Mouse (Mus musculus): Measurements from ENCODE around the gene Cgref1.
A peak's percentile ranks its signal among the peaks of the same experiment; 100 is the strongest.

Cgref1 gene

GRCm38 (mm10) chr5:30917891-30918670, 27.3 kb downstream of the Cgref1 start:
- no peak for DNase-seq (ENCODE audit: low read depth, low spot score)

- DNase-seq (ENCODE audit: low read depth, low spot score) = no peak
These were observed 28.0 kb downstream of the Cgref1 start for GRCm38 (mm10) chr5:30917348-30917747.

GRCm38 (mm10) chr5:30916841-30917240, 28.6 kb downstream of the Cgref1 start:
- no peak for DNase-seq (ENCODE audit: low read depth, low spot score)

GRCm38 (mm10) chr5:30915974-30916433, 29.4 kb downstream of the Cgref1 start:
- DNase-seq (ENCODE audit: low read depth, low spot score) = peak; percentile 99

GRCm38 (mm10) chr5:30915456-30915855, 29.9 kb downstream of the Cgref1 start:
- DNase-seq (ENCODE audit: low read depth, low spot score) = peak; percentile 31

GRCm38 (mm10) chr5:30914849-30915248, 30.5 kb downstream of the Cgref1 start:
- DNase-seq (ENCODE audit: low read depth, low spot score) = no peak

GRCm38 (mm10) chr5:30914101-30914635, 31.2 kb downstream of the Cgref1 start:
- DNase-seq (ENCODE audit: low read depth, low spot score) = peak; percentile 71

GRCm38 (mm10) chr5:30913060-30913841, 32.1 kb downstream of the Cgref1 start, which contains the start of gene Emilin1:
Emilin1 (plus strand) TSS chr5:30913402.
- DNase-seq (ENCODE audit: low read depth, low spot score) = peak; percentile 99

GRCm38 (mm10) chr5:30912156-30912555, 33.2 kb downstream of the Cgref1 start:
- peak; percentile 65 for DNase-seq (ENCODE audit: low read depth, low spot score)

- DNase-seq (ENCODE audit: low read depth, low spot score) = peak; percentile 81
These were observed 34.9 kb downstream of the Cgref1 start for GRCm38 (mm10) chr5:30910481-30910880.

GRCm38 (mm10) chr5:30909863-30910262, 35.5 kb downstream of the Cgref1 start:
- no peak for DNase-seq (ENCODE audit: low read depth, low spot score)

- DNase-seq (ENCODE audit: low read depth, low spot score) = no peak
These were observed 36.1 kb downstream of the Cgref1 start for GRCm38 (mm10) chr5:30909300-30909659.

- peak; percentile 75 for DNase-seq (ENCODE audit: low read depth, low spot score)
These were observed 36.7 kb downstream of the Cgref1 start for GRCm38 (mm10) chr5:30908426-30909299.

- DNase-seq (ENCODE audit: low read depth, low spot score) = peak; percentile 99
These were observed 37.9 kb downstream of the Cgref1 start, which contains the start of gene Ost4 for GRCm38 (mm10) chr5:30907413-30908059. Ost4 (minus strand) TSS chr5:30907788.

GRCm38 (mm10) chr5:30901860-30902259, 43.5 kb downstream of the Cgref1 start:
- DNase-seq (ENCODE audit: low read depth, low spot score) = peak; percentile 99

- DNase-seq (ENCODE audit: low read depth, low spot score) = peak; percentile 23
These were observed 55.0 kb downstream of the Cgref1 start for GRCm38 (mm10) chr5:30890375-30890774.

GRCm38 (mm10) chr5:30889088-30889754, 56.2 kb downstream of the Cgref1 start:
- peak; percentile 48 for DNase-seq (ENCODE audit: low read depth, low spot score)

GRCm38 (mm10) chr5:30888337-30889087, 56.9 kb downstream of the Cgref1 start, which contains the start of gene Agbl5:
Agbl5 (plus strand) TSS chr5:30888694.
- DNase-seq (ENCODE audit: low read depth, low spot score) = peak; percentile 95

GRCm38 (mm10) chr5:30887858-30888336, 57.5 kb downstream of the Cgref1 start:
- peak; percentile 99 for DNase-seq (ENCODE audit: low read depth, low spot score)

Measured in 3T3-L1 (cell line).